Mouse (Mus musculus) gastrocnemius, postnatal 36 days (tissue): ENCODE measurements around the gene Olfr734. TPM values are rescaled to one million over a fixed set of nuclear protein-coding genes. Genes with fewer than 3 reads are reported as not detected.

Experiments
- DNase-seq, 2 experiments: peaks; one replicate each; pipeline ENCODE4 v3.0.0; 2022
- intact Hi-C: fragments of 180-260 bp; cut with DNase I; formaldehyde crosslinking; loops from one replicate; pipeline ENCODE4 v1.15.1; 2025
- long read RNA-seq, 2 experiments: library from polyadenylated mRNA; stranded (forward); transcript quantifications; one replicate each; pipeline ENCODE4 v2.0.0; 2021
- total RNA-seq, 2 experiments: library from RNA; stranded (reverse); gene quantifications; 2 replicates each; pipeline ENCODE4 v1.2.3; 2021

Olfr734 gene
- total RNA-seq, result not detected
- long read RNA-seq, experiment 1, result 0 reads
- long read RNA-seq, experiment 2, result 0 reads

- DNase-seq, result no peak
- intact Hi-C loops, result no loop called here
Measured at GRCm38 (mm10) chr14:50326661-50327060, at the start of gene Olfr734. Olfr734 (minus strand) TSS chr14:50326761.

GRCm38 (mm10) chr14:50363561-50363960 is 37.0 kb upstream of the Olfr734 start:
- DNase-seq, result no peak
- intact Hi-C loops, result no loop called here

GRCm38 (mm10) chr14:50360480-50360879 is 33.9 kb upstream of the Olfr734 start:
- DNase-seq, result no peak
- intact Hi-C loops, result no loop called here

GRCm38 (mm10) chr14:50357593-50357992 is 31.0 kb upstream of the Olfr734 start, which contains the start of gene Tlr11:
Tlr11 (plus strand) TSS chr14:50357914.
- intact Hi-C loops, result no loop called here
- DNase-seq, result no peak

- DNase-seq, result no peak
- intact Hi-C loops, result no loop called here
Measured at GRCm38 (mm10) chr14:50356725-50357124, 30.2 kb upstream of the Olfr734 start.

GRCm38 (mm10) chr14:50352438-50352837 is 25.9 kb upstream of the Olfr734 start:
- intact Hi-C loops, result no loop called here
- DNase-seq, result no peak

GRCm38 (mm10) chr14:50348796-50349195 is 22.2 kb upstream of the Olfr734 start, which contains the start of gene Olfr735:
Olfr735 (minus strand) TSS chr14:50348872.
- no peak for DNase-seq
- intact Hi-C loops, result no loop called here

- intact Hi-C loops, result no loop called here
- DNase-seq, result no peak
Measured at GRCm38 (mm10) chr14:50301422-50301821, 25.1 kb downstream of the Olfr734 start, which contains the start of gene Olfr733. Olfr733 (minus strand) TSS chr14:50301522.

- DNase-seq, result no peak
- intact Hi-C loops, result no loop called here
Measured at GRCm38 (mm10) chr14:50284106-50284505, 42.5 kb downstream of the Olfr734 start, which contains the start of gene Olfr732. Olfr732 (minus strand) TSS chr14:50284206.

Other genes starting within 250 kb of the Olfr734 start
- not detected for gene Olfr726, start 235.8 kb downstream of the Olfr734 start, total RNA-seq
- not detected for gene Olfr727, start 203.6 kb downstream of the Olfr734 start, total RNA-seq
- not detected for gene Olfr728, start 184.1 kb downstream of the Olfr734 start, total RNA-seq
- not detected for gene Olfr729, start 173.9 kb downstream of the Olfr734 start, total RNA-seq
- not detected for gene Olfr730, start 138.6 kb downstream of the Olfr734 start, total RNA-seq
- not detected for gene Olfr731, start 84.9 kb downstream of the Olfr734 start, total RNA-seq
- gene Olfr732, start 42.6 kb downstream of the Olfr734 start, total RNA-seq, result not detected
- gene Olfr733, start 25.2 kb downstream of the Olfr734 start, total RNA-seq, result not detected
- not detected for gene Olfr735, start 22.1 kb upstream of the Olfr734 start, total RNA-seq
- under 1 TPM in 1 of 2 experiments, not detected in 1; 0.08 TPM for gene Tlr11, start 31.2 kb upstream of the Olfr734 start, total RNA-seq
- gene Olfr736, start 54.4 kb upstream of the Olfr734 start, total RNA-seq, result not detected
- gene Olfr738, start 80.8 kb upstream of the Olfr734 start, total RNA-seq, result not detected
- not detected for gene Olfr739, start 91.9 kb upstream of the Olfr734 start, total RNA-seq
- not detected for gene Olfr740, start 118.8 kb upstream of the Olfr734 start, total RNA-seq
- gene Olfr741, start 146.0 kb upstream of the Olfr734 start, total RNA-seq, result not detected
- not detected for gene Olfr742, start 176.8 kb upstream of the Olfr734 start, total RNA-seq
- gene Olfr743, start 195.1 kb upstream of the Olfr734 start, total RNA-seq, result not detected